Mouse (Mus musculus): ENCODE measurements around the gene Kcnc1. TPM values are rescaled to one million over a fixed set of nuclear protein-coding genes. Genes with fewer than 3 reads are reported as not detected.

Gene Kcnc1
- total RNA-seq, 2 experiments from 2014 or later: 105 to 112 TPM

DNA sequence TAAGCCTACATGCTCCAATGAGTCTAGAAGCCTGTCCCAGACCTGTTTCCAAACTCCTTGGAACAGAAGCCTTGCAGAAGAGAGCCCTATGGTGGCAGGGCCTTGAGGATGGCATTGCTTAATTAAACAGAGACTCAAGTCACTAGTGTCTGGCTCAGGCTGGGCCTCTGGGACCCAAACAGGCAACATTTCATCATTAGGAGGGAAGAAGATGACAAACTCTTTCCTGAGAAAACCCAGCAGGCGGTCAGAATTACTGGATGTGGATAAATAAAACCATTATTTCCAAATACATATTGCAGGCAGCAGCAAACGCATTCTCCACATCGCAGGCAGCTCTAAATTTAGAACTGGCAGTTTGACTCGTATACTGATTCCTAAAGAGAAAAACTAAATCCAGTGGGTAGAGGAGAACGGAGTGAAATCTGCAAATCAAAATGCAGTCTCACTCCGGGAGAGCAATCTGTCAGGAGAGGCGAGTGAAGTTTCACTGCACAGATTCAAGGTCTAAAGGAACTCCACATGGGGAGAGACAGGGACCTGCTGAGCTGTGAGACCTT, 70.2 kb downstream of the Kcnc1 start:
- no peak for DNase-seq (ENCODE audit: extremely low spot score in 1 of 2, low spot score in 1 of 2)

DNA sequence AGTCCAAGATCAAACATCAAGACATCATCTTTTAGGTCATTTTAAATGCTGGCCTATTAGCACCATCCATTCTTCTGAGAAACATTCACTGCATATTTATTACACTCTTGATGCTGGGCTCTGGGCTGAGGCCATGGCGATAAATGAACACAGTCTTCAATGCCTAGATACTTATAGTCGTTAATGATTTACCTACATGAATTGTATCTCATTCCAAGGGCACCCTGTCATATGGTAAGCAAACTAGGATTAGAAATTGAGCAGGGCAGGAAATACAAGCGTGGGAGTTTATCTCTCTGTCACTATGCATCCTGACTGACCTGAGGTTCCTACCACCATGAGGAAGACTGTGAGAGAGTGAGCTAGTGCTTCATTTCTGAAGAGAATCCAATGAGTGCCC, 73.2 kb downstream of the Kcnc1 start:
- no peak for DNase-seq (ENCODE audit: extremely low spot score in 1 of 2, low spot score in 1 of 2)

DNA sequence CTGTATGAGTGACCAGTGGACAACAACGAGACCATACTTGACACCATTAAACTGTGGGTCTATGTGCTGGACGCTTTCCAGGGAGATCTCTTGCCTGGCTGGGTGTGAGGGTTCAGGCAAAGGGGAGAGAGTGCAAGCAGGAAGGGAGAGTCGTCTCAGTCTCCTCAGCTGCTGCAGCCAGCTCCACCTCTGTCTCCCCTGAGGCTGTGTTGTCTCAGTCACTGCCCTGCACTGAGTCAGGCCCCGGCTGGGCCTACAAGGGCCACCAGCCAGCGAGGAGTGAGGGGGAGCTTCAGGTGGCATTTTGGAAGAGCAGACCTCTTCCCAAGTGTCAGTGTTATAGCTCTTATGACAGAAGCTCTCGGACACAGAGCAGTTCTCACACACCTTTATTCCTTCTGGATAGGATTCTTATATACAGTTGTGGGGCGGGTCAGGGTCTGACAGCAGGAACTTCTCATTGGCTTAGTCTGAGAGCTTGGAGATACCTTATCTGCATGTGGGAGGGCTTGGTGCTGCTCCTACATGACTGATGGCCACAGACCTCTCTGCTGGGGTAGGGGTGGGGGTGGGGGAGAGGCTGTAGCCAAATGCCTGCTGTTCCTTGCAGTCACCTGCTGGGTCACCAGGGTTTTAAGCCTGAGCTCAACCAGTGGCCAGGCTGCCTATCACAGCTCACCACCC, 74.9 kb downstream of the Kcnc1 start:
- DNase-seq (ENCODE audit: extremely low spot score in 1 of 2, low spot score in 1 of 2): no peak

DNA sequence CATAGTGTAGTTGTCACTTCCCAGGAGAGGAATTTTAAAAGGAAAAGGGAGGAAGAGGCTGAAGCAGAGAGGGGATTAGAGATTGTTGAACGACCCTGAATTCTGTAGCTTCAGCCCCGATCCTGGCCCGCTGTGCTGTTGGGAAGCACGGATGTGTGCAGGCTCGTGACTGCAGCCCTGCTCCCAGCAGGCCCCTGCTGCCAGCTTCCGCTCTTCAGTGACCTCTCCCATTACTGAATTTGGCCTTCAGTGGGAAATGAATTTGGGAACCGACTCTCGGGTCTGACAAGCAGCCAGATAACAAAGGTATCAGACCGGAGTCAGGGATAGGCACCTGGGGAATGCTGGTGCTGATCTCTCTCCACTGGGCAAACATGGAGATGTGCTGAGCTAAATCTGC, 76.8 kb downstream of the Kcnc1 start:
- no peak for DNase-seq (ENCODE audit: extremely low spot score in 1 of 2, low spot score in 1 of 2)

DNA sequence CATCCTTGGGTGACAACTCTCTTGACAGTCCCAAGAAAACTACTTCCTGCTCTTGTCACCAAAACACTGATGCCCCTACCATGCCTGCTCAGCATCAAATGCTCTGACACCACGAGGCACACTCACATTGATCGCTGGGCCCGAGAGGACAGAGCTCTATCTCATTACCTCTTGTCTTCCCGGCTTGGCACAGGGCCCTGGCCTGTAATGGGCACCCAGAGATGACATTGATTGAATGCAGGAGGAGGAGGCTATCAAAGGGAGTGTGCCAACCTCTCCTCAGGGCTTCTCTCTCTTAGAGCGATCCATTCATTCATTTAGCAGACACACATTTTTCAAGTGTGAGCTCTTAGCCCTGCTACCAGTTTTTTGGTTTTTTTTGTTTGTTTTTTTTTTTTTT, 79.2 kb downstream of the Kcnc1 start:
- DNase-seq (ENCODE audit: extremely low spot score in 1 of 2, low spot score in 1 of 2): no peak

DNA sequence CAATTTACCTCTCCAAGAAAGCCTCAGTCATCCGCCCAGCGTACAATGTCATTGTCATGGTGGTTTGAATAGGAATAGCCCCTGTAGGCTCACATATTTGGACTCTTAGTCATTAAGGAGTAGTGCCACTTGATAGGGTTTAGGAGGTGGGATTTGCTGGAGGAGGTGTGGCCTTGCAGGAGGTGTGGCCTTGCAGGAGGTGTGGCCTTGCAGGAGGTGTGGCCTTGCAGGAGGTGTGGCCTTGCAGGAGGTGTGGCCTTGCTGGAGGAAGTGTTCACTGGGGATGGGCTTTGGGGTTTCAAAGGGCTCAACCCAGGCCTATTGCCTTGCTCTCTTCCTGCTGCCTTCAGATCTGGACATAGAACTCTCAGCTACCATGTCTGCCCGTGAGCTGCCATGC, 81.2 kb downstream of the Kcnc1 start:
- DNase-seq (ENCODE audit: extremely low spot score in 1 of 2, low spot score in 1 of 2): no peak

DNA sequence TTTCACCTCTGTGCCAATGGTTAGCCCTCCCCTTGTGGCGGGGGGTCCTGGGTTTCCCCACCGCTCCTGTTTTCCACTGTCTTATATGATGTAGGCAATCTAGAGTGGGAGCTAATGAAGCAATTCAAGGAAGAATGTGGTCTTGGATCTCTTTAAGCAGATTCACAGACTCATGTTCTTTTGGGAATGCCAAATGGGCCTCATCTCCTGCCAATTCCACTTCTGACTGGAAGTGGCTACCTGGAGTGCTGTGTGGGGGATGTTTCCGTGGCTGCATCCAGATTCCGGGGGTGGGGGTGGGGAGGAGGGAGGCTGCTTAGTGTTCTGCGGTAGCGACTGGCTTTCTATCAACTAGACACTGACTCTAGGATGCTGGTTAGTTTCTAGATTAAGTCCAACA, 83.5 kb downstream of the Kcnc1 start:
- DNase-seq (ENCODE audit: extremely low spot score in 1 of 2, low spot score in 1 of 2): no peak

DNA sequence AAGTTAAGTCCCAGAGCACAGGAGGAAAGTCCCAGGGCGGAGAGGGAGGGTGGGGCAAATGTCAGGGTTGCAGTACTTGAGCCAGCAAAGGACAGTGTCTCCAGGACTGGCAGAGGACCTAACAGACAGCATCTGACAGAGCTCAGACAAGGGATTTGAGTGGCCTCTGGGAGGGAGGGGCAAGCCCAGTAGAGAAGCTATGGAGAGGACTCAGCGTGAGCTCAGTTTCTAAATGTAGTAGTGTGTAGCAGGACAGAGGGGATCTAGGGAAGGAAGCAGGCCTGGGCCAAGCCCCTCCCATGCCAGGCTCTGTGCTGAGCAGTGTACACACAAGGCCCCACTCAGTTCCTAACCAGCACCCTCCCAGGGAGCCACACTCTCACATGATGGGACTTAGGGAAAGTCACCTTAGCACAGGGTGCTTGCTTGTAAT, 85.8 kb downstream of the Kcnc1 start:
- DNase-seq (ENCODE audit: extremely low spot score in 1 of 2, low spot score in 1 of 2): no peak

DNA sequence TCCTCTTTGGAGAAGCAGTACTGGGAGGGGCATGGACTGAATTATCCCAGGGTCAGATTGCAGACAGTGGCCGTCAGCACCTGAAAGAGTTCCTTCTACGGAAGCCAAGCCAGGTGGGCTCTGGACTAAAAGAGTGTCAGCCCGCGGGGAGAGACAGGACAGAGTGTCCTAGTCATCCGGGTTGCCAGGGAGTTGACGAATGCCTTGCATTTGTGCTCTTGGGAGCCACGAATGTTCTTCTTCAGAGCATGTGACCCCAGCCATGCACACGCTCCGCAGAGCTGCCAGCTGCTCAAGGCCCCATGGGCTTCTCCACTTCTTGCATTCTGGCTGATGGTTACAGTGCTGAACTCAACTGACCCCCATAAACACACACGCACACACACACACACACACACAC, 86.8 kb downstream of the Kcnc1 start:
- no peak for DNase-seq (ENCODE audit: extremely low spot score in 1 of 2, low spot score in 1 of 2)

DNA sequence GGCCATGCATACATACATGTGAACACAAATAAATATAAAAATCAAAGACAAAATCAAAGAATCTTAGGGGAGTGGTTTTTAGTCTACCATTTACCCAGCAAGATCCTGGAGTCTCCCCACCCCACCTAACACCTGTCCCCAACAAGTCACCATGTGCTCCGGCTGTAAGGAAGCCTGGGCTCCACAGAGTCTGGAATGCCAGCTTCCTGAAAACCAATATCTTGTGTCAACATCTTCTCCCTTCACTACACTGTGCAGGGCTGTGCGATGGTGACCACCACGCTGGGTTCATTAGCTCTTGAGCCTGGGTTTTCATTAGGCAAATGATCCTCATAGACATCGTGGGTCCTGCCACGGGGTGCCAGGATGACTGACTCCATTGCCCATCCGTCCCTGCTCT, 87.9 kb downstream of the Kcnc1 start:
- no peak for DNase-seq (ENCODE audit: extremely low spot score in 1 of 2, low spot score in 1 of 2)

DNA sequence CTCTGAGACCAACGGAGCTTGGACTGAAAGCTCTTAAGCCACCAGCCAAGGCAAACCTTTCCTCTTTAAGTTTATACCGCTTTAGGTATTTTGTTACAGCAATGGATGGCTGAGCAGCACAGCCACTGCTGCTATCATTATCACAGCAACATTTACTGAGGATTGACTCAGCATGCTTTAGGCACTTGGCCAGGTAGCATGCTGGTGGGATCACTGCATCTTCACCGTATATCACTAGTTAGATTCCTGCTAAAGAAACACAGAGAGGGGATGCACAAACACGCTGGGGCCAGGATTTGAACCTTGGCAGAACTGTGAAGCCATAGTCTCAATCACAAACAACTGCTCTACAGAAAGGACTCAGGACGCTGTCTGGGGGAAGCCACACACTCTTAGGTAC, 90.5 kb downstream of the Kcnc1 start:
- no peak for DNase-seq (ENCODE audit: extremely low spot score in 1 of 2, low spot score in 1 of 2)

DNA sequence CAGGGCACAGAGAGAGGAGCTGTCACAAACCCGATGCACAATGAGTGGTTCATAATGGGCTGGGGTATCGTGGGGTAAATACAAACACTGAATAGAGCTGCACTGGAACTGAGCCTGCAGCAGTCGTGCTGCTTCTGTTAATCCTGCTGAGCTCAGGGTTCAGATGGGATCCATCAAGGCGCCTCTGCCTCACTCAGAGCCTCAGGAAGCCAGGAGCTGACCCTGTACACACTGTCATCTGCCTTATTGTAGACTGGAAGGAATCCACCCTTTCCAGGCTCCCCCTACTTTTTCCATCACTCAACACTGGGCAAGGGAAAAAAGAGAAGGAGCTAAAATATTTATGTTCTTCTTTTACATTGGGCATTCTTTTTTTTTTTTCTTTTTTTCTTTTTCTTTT, 91.1 kb downstream of the Kcnc1 start:
- no peak for DNase-seq (ENCODE audit: extremely low spot score in 1 of 2, low spot score in 1 of 2)

Other genes starting within 250 kb of the Kcnc1 start
- 10 to 100 TPM; 42.6 to 48.4 TPM for gene Abcc8, start 216.5 kb upstream of the Kcnc1 start, total RNA-seq (2021)
- gene Ush1c, start 158.0 kb upstream of the Kcnc1 start, total RNA-seq (2021): under 1 TPM in 1 of 2 experiments, not detected in 1; 0.28 TPM
- under 1 TPM; 0.14 to 0.27 TPM for gene Otog, start 155.5 kb upstream of the Kcnc1 start, total RNA-seq (2021)
- gene Myod1, start 20.0 kb upstream of the Kcnc1 start, total RNA-seq (2021): not detected
- 10 to 100 TPM; 40.2 to 46.2 TPM for gene Sergef, start 243.3 kb downstream of the Kcnc1 start, total RNA-seq (2021)

Measured in layer of hippocampus, postnatal 25 days (tissue).